In the genomic region with DNA sequence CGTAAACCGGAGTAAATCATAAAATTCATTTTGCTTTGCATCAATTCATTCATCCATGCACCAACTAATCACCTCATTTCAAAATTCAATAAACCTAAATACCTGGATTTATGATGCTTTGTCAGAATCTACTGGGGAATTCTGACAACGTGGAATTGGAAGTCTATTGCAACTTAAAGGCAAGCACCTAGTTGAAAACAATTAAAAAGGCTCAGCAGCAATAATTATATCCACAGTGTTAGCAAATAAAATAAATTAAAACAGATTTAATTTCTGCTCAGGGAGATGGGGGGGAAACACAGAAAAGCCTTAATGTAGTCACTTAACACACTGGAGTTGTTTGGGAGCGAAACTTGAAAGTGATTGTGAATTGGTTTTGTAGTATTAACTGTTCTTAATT, we compare ENCODE assay signal across 35 mouse cellular contexts.
"Had no signal": no experiment of that assay in that cellular context is flagged by ENCODE, and none has a peak within 500 bp of the region (broad histone marks: within the 10 kb centered on the region; RNA-seq: fewer than 3 reads in every experiment).

No protein-coding gene starts in this region.

- H3K4me2 ChIP-seq: heart, embryonic 11.5 days; heart, embryonic 12.5 days; heart, embryonic 13.5 days; heart, embryonic 15.5 days; hindbrain, embryonic 12.5 days; hindbrain, embryonic 13.5 days; hindbrain, embryonic 14.5 days; hindbrain, embryonic 15.5 days; intestine, embryonic 15.5 days; kidney, embryonic 15.5 days had no signal

- H3K4me1 ChIP-seq: heart, embryonic 15.5 days; hindbrain, embryonic 10.5 days; hindbrain, embryonic 12.5 days; hindbrain, embryonic 13.5 days; hindbrain, embryonic 15.5 days; intestine, embryonic 15.5 days; kidney, embryonic 15.5 days had no signal

- ATAC-seq: hindbrain, embryonic 16.5 days; hindbrain, postnatal 0 days; inflammation-experienced regulatory T-cells, adult 6 months; intestine, embryonic 15.5 days; intestine, embryonic 16.5 days; intestine, postnatal 0 days had no signal

- H3K36me3 ChIP-seq: heart, embryonic 10.5 days; heart, embryonic 12.5 days; heart, embryonic 13.5 days; heart, embryonic 15.5 days; hindbrain, embryonic 10.5 days; hindbrain, embryonic 12.5 days; hindbrain, embryonic 13.5 days; hindbrain, embryonic 15.5 days; intestine, embryonic 15.5 days; kidney, embryonic 15.5 days had no signal

- H3K4me3 ChIP-seq: heart, adult 2 months; heart, embryonic 10.5 days; heart, embryonic 12.5 days; heart, embryonic 13.5 days; heart, embryonic 15.5 days; hindbrain, embryonic 10.5 days; hindbrain, embryonic 12.5 days; hindbrain, embryonic 13.5 days; hindbrain, embryonic 15.5 days; intestine, embryonic 15.5 days; kidney, embryonic 15.5 days; layer of hippocampus, adult 2 months had no signal

- H3K27ac ChIP-seq: heart, adult 2 months; heart, embryonic 10.5 days; heart, embryonic 13.5 days; heart, embryonic 15.5 days; hindbrain, embryonic 10.5 days; hindbrain, embryonic 12.5 days; hindbrain, embryonic 13.5 days; hindbrain, embryonic 14.5 days; hindbrain, embryonic 15.5 days; hindbrain, postnatal 0 days; intestine, embryonic 15.5 days; kidney, embryonic 15.5 days; kidney, postnatal 0 days; layer of hippocampus, adult 2 months had no signal

- DNase-seq: heart, adult 2 months; heart, postnatal 10 days; heart, postnatal 14 days; heart, postnatal 36 days; heart, postnatal 4 days; kidney, adult 11 months; kidney, adult 18-20 months; kidney, adult 2 months; kidney, adult 8-10 months; kidney, adult 9 months; kidney, postnatal 10 days; kidney, postnatal 14 days; kidney, postnatal 25 days; kidney, postnatal 36 days; kidney, postnatal 4 days; layer of hippocampus, adult 9-11 months had no signal

- H3K9ac ChIP-seq: heart, embryonic 12.5 days; heart, embryonic 13.5 days; heart, embryonic 15.5 days; hindbrain, embryonic 12.5 days; hindbrain, embryonic 13.5 days; hindbrain, embryonic 14.5 days; hindbrain, embryonic 15.5 days; intestine, embryonic 15.5 days; kidney, embryonic 15.5 days had no signal

- H3K9me3 ChIP-seq: heart, embryonic 10.5 days; heart, embryonic 12.5 days; heart, embryonic 13.5 days; heart, embryonic 15.5 days; hindbrain, embryonic 10.5 days; hindbrain, embryonic 12.5 days; hindbrain, embryonic 13.5 days; hindbrain, embryonic 15.5 days; intestine, embryonic 15.5 days; kidney, embryonic 15.5 days had no signal

- H3K27me3 ChIP-seq: hindbrain, embryonic 12.5 days; hindbrain, embryonic 13.5 days; hindbrain, embryonic 15.5 days; intestine, embryonic 15.5 days; kidney, embryonic 15.5 days had no signal
